Mouse (Mus musculus) intestine, postnatal 0 days (tissue): Measurements from ENCODE around the gene Lrrc8b. TPM values are rescaled to one million over a fixed set of nuclear protein-coding genes. Genes with fewer than 3 reads are reported as not detected.

ENCODE experiments used
- ATAC-seq: fragments of 200-750 bp; cut with Nextera tagmentation; 2 replicates; pipeline ENCODE4 v1.8.0; 2017; ENCODE audit warnings: mild to moderate bottlenecking, moderate TSS enrichment, moderate library complexity
- H3K27ac ChIP-seq: fragments of 300-500 bp; sonication (generic); 2 replicates; pipeline ENCODE4 v1.5.1; 2014; ENCODE audit warnings: mild to moderate bottlenecking, low read depth, low read length, moderate library complexity
- H3K27me3 ChIP-seq: fragments of 300-500 bp; sonication (generic); replicated peaks from 2 replicates; pipeline ENCODE4 v1.6.1; 2014; ENCODE audit warnings: low read length, mixed read lengths; ENCODE audit not compliant: control insufficient read depth, insufficient read depth
- H3K36me3 ChIP-seq: fragments of 300-500 bp; sonication (generic); 2 replicates; pipeline ENCODE4 v1.6.1; 2014; ENCODE audit warnings: mild to moderate bottlenecking, moderate library complexity; ENCODE audit not compliant: control insufficient read depth, insufficient read depth
- H3K4me1 ChIP-seq: fragments of 300-500 bp; sonication (generic); replicated peaks from 2 replicates; pipeline ENCODE4 v1.6.1; 2014; ENCODE audit warnings: antibody characterized with exemption, low read length, mixed read lengths; ENCODE audit not compliant: control insufficient read depth, insufficient read depth
- H3K4me2 ChIP-seq: fragments of 300-500 bp; sonication (generic); replicated peaks from 2 replicates; pipeline ENCODE4 v1.6.1; 2014; ENCODE audit warnings: low read depth, mild to moderate bottlenecking, moderate library complexity
- H3K4me3 ChIP-seq: fragments of 300-500 bp; sonication (generic); 2 replicates; pipeline ENCODE4 v1.5.1; 2014; ENCODE audit warnings: low read depth, low read length
- H3K9ac ChIP-seq: fragments of 300-500 bp; sonication (generic); 2 replicates; pipeline ENCODE4 v1.6.1; 2014; ENCODE audit warnings: mild to moderate bottlenecking, low read depth, low read length
- H3K9me3 ChIP-seq: fragments of 300-500 bp; sonication (generic); 2 replicates; pipeline ENCODE4 v1.6.1; 2016; ENCODE audit warnings: mixed run types; ENCODE audit not compliant: control insufficient read depth
- CTCF ChIP-seq: sonication (generic); IDR thresholded peaks from 2 replicates; pipeline ENCODE4 v1.5.1; 2016; ENCODE audit warnings: low read depth, mild to moderate bottlenecking, control low read depth, antibody characterized with exemption, moderate library complexity
- WGBS: fragments of 180-500 bp; shearing (Covaris S2); extraction: QIAGEN DNeasy Blood & Tissue Kit; methylation state at CpG from one replicate; pipeline ENCODE4 v1.1.7; 2014; 5-methylcytosine and 5-hydroxymethylcytosine counted together
- polyA plus RNA-seq: library from polyadenylated mRNA; unstranded; fragments of >200 nt; fragmentation: Nextera tagmentation; extraction: Ambion mirVana; gene quantifications from 2 replicates; pipeline ENCODE4 v1.2.1, GENCODE M21; 2015

Gene Lrrc8b
- polyA plus RNA-seq, 1 experiment from 2014 or later = 12.2 TPM

DNA sequence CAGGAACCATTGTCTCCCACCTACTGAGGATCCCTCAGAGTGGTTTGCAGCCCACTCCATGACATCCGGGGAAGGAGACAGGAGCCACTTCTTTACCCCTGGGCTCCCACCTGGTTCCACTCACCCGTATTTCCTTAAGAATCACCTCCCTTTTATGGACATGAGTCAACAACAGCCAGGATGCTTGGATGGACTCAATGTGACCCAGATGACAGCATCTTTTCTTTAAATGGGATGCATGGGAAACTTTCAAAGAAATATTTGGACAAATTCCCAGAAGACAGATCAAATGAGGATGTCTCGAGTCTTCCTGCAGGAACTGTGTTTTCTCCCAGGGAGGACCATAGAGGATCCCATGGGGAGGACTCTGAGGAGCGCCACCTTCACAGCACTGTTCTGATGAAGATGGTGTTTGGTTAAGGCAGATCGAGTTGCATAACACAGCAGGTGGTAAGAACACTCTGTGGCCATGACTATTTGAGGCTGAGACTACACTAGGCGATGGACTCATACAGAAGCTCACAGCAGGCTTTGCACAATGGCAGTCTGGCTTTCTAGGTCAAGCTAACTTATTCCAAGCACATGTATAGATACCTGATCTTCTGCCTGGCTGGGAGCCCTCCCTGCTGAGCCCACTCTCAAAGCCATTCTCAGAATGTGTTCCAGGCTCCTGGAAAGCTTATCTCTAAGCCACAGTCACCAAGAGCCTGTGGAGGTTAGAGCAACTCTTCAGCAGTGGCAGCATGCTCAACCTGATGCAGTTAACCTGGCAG is 4.9 kb upstream of the Lrrc8b start:
- H3K9me3 ChIP-seq = no peaks in the 10 kb centered on the region
- H3K27me3 ChIP-seq = no peaks in the 10 kb centered on the region
- no peak overlapping the region for H3K9ac ChIP-seq
- no peak overlapping the region for H3K27ac ChIP-seq
- H3K36me3 ChIP-seq = no peaks in the 10 kb centered on the region
- H3K4me2 ChIP-seq = no peak overlapping the region
- WGBS = 63% methylated on average over 6 of the region's 6 CpGs
- no peak for ATAC-seq
- no peak for TF ChIP-seq CTCF
- 0 out of 2 replicates have a peak, but pooled peaks cover 3% of the 10 kb centered on the region for H3K4me1 ChIP-seq
- no peak overlapping the region for H3K4me3 ChIP-seq

DNA sequence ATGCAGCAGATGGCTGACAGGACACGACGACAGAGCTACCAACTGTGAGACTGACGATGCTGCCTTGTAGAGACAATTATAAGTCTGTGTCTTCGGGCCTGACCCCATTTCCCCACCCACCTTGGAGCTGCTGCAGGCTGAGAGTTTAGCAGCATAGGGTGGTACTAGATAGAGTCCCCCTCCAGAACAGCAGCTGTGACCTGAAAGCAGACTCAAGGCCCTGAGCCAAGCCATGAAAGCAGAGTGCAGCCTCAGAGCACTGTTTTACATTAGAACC is 4.3 kb upstream of the Lrrc8b start:
- Histone ChIP-seq H3K4me1 (0 out of 2 replicates have a peak, but pooled peaks cover 3% of the 10 kb centered on the region), H3K36me3 (no peaks in the 10 kb centered on the region), H3K4me3 (no peak overlapping the region), H3K9me3 (no peaks in the 10 kb centered on the region), H3K4me2 (no peak overlapping the region), H3K27me3 (no peaks in the 10 kb centered on the region), H3K9ac (no peak overlapping the region), H3K27ac (no peak overlapping the region)
- ATAC-seq = no peak
- 53% methylated on average over 4 of the region's 4 CpGs for WGBS
- no peak for TF ChIP-seq CTCF

DNA sequence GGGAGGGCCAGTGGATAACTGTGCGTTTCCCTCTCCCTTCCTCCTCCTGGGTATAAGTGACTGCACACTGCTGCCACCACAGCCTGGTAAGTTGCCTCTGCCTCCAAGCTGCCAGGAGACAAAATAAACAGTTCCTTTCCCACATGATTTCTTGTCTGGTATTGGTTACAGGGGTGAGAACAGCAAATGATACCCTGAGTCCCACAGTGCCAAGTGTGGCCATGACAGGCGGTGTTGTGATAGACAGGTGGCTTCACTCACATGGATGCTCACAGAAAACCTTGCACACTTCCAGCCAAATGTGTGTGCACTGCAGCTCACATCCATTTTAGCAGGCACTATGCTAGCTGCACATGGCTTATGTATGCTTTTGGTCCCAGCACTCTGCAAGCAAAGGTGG is 3.8 kb upstream of the Lrrc8b start:
- 69% methylated on average over 2 of the region's 2 CpGs for WGBS
- no peaks in the 10 kb centered on the region for H3K27me3 ChIP-seq
- H3K9me3 ChIP-seq = no peaks in the 10 kb centered on the region
- no peak overlapping the region for H3K4me2 ChIP-seq
- TF ChIP-seq CTCF = no peak
- H3K27ac ChIP-seq = no peak overlapping the region
- H3K9ac ChIP-seq = no peak overlapping the region
- ATAC-seq = no peak
- 0 out of 2 replicates have a peak, but pooled peaks cover 6% of the 10 kb centered on the region for H3K4me1 ChIP-seq
- H3K36me3 ChIP-seq = no peaks in the 10 kb centered on the region
- H3K4me3 ChIP-seq = no peak overlapping the region

DNA sequence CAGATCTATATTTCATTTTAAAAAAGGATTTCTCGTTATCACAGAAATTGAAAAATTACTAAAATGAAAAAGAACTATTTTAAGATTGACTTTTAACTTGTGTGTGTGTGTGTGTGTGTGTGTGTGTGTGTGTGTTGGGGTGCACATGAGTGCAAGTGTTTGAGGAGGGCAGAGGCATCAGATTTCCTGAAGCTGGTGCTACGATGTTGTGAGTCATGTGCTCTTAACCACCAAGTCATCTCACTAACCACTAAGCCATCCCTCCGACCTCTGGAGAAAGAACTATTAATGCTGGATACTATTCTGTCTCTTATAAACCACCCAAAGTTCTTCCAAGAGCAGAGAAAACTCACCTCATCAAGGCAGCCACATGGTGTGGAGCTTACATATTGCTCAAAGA is 2.9 kb upstream of the Lrrc8b start:
- Histone ChIP-seq H3K36me3 (no peaks in the 10 kb centered on the region), H3K9ac (no peak overlapping the region), H3K27me3 (no peaks in the 10 kb centered on the region)

DNA sequence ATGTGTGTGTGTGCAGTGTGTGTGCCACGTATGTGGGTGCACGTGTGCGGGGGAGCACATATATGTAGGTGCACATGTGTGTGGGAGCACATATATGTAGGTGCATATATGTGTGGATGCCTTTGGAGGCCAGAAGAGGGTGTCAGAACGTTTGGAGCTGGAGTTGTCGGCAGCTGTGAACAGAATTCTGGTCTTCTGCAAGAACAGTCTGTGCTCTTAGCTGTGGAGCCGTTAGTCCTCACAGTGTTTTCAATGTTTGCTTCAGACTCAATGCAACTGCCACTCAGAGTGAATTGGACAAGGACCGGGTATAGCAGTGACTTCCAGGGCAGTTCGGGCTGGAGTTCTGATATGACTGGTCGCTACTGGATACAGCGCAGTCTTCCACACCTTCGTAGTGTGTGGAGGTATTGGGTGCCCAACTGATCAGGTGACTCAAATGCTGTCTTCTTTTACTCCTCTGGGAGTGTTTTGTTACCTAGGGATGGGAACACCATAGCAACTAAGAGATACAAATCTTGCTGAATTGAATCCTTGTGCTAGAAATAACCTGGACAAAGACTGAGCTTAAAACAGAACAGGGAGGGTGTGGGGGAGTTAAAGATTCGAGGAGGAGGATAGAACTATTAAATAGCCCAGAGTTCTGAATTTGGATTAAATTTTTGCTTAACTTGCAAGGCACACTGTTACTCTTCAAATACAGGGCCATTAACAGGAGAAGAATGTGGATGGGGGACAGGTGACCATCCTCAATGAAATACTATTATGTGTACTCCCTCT is 1.0 kb upstream of the Lrrc8b start:
- Histone ChIP-seq H3K4me1 (peaks cover 7% of the 10 kb centered on the region; the same call in 1 of the 2 replicates), H3K36me3 (no peaks in the 10 kb centered on the region), H3K9me3 (no peaks in the 10 kb centered on the region), H3K9ac (no peak overlapping the region), H3K4me3 (peak overlapping the region; percentile 84), H3K27ac (no peak overlapping the region), H3K4me2 (peak overlapping the region; percentile 92), H3K27me3 (no peaks in the 10 kb centered on the region)
- 84% methylated on average over 12 of the region's 12 CpGs for WGBS
- no peak for ATAC-seq
- peak; percentile 22; the same call in 1 of the 2 replicates for TF ChIP-seq CTCF

More for the DNA sequence above, 2.9 kb upstream of the Lrrc8b start:
- H3K4me2 ChIP-seq = no peak overlapping the region
- no peak for TF ChIP-seq CTCF
- peaks cover 7% of the 10 kb centered on the region; the same call in 1 of the 2 replicates for H3K4me1 ChIP-seq
- WGBS = 82% methylated on average over 3 of the region's 3 CpGs
- ATAC-seq = no peak
- no peak overlapping the region for H3K27ac ChIP-seq
- no peaks in the 10 kb centered on the region for H3K9me3 ChIP-seq
- no peak overlapping the region for H3K4me3 ChIP-seq

DNA sequence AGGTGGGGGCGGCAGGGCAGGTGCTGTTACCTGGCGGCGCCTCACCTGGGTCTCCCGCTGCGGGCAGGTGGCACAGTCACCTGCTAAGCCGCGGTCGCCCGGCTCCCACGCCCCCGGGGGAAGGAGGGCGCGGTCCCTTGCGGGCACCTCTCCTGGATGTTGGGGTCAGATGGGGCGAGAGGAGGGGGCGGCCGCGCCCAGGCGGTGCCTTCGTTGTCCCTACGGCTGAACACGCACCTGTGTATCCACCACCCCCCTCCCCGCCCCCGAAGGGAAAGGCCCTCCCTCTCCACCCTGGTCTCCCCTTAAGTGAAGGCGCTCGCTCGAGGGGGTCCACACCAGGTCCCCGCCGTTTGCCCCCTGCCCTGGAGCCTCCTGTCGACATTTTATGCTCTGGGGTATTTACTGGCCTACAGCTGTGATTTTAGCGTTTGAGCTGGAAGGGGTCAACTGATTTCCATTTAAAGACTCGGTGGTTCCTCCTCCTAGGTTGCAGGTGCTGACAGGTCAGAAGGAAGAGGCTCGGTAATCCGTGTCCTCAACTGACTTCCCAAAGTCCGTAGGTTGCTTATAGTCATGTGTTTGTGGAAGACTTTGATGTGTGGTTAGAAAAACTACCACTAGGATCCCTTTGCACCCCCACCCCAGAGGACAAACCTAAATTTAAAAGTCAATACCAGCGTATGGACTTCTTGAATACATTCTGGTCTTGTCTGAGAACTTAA is 538 bp downstream of the Lrrc8b start:
- no peaks in the 10 kb centered on the region for H3K27me3 ChIP-seq
- peak; percentile 39 for ATAC-seq

More for the DNA sequence above, 538 bp downstream of the Lrrc8b start:
- Histone ChIP-seq H3K4me1 (peaks cover 7% of the 10 kb centered on the region; the same call in 1 of the 2 replicates), H3K27ac (peak overlapping the region; percentile 89), H3K4me2 (peak overlapping the region; percentile 92), H3K9ac (peak overlapping the region; percentile 91), H3K36me3 (no peaks in the 10 kb centered on the region), H3K9me3 (no peaks in the 10 kb centered on the region), H3K4me3 (peak overlapping the region; percentile 84)
- peak; percentile 23; the same call in 1 of the 2 replicates for TF ChIP-seq CTCF
- WGBS = 6% methylated on average over 20 of the region's 36 CpGs
